Mouse (Mus musculus) stomach, postnatal 0 days (tissue): ENCODE measurements around the gene Gm10563.

ENCODE experiments used
- CTCF ChIP-seq: IDR thresholded peaks from 2 replicates; pipeline ENCODE4 v1.5.1; 2016; ENCODE audit warnings: antibody characterized with exemption, low read depth, mild to moderate bottlenecking, moderate library complexity
- EP300 ChIP-seq: optimal IDR thresholded peaks from 2 replicates; pipeline ENCODE3; 2016; ENCODE audit warnings: antibody characterized with exemption

DNA sequence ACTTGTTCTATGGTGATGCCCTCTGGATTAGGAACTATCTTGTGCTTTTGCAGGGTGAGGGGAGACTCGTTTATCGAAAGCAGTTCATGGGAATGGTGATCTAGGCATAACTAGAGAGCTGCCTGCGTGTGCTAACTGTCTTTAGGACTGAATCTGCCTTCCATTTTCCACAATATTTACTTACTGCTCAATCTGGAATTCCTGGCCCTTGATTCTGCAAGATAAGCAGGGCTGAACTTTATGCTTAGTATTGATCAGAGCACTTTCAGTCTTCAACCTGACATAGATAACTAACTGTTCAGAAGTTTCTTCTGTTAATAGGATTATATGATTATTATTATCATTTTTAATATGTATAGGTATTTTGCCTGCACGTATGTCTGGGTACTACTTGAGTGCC, 40.1 kb downstream of the Gm10563 start:
- no peak for TF ChIP-seq CTCF
- TF ChIP-seq EP300: no peak
